Mouse (Mus musculus) left cerebral cortex, adult 8-10 months (tissue): ENCODE measurements around the gene Ano6. TPM values are rescaled to one million over a fixed set of nuclear protein-coding genes. Genes with fewer than 3 reads are reported as not detected.

Experiments used
- DNase-seq, 2 experiments: peaks; one replicate each; pipeline ENCODE4 v3.0.0; 2022; ENCODE audit warnings: low spot score in 2 of 2
- total RNA-seq, 4 experiments: library from RNA; stranded (reverse); gene quantifications; 2 replicates each; pipeline ENCODE4 v1.2.4; 2022

Gene Ano6
- 10 to 100 TPM; 21.3 to 27.1 (median 24.0) TPM for total RNA-seq

DNA sequence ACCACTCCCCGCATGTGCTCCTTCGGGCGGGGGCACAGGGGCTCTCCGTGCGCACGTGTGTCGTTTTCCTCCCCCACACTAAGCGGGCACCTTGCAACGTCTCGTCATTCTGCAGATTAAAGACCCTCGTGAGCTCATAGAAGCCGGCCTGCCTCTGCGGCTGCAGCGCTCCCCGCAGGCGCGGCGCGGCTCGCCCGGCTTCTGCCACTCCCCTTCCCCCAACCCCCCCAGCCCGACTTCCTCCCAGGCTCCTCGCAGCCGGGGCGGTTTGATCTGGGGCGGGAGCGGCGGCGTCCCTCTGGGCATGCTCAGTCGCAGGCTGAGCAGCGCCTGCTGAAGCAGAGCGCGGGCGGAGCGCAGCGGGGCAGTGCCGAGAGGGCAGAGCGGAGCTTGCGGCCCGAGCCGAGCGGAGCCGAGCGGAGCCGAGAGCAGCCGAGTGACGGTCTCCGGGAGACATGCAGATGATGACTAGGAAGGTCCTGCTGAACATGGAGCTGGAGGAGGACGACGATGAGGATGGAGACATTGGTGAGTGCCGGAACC is at the start of gene Ano6:
Gene Ano6 (plus strand): TSS at position 315 of the 543 bp plus-strand sequence.
- peak; percentile 74 to 93 for DNase-seq

DNA sequence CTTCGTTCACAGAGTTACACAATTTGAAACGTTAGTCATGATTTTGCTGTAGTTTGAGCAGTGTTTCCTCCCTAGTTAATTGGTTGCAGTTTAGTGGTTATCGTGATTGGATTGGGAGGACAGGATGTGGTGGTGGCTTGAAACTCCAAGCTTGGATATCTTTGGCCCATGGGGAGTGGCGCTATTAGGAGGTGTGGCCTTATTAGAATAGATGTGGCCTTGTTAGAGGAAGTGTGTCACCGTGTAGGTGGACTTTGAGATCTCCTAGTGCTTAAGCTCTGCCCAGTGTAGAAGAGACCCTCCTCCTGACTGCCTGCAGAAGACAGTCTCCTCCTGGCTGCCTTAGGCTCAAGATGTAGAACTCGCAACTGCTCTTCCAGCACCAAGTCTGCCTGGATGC is 47.7 kb upstream of the Ano6 start:
- no peak for DNase-seq

DNA sequence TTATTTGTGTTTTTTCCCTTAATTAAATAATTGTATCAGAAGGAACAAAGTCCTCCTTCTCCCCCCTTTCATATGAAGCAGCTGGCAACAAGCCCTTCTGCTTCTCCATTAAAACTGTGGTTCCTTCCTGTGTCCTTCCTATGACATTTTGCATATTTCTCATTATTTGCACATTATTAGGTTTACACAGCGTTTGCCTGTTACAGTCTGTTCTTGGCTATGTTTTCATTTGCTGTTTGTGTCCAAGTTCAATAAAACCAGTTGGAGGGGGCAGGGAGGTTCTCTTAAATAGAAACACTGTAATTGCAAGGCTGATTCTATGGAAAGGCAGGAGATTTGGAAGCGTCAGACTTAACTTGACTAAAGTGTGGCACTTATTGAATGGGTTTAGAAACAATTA is 46.8 kb upstream of the Ano6 start:
- no peak for DNase-seq

DNA sequence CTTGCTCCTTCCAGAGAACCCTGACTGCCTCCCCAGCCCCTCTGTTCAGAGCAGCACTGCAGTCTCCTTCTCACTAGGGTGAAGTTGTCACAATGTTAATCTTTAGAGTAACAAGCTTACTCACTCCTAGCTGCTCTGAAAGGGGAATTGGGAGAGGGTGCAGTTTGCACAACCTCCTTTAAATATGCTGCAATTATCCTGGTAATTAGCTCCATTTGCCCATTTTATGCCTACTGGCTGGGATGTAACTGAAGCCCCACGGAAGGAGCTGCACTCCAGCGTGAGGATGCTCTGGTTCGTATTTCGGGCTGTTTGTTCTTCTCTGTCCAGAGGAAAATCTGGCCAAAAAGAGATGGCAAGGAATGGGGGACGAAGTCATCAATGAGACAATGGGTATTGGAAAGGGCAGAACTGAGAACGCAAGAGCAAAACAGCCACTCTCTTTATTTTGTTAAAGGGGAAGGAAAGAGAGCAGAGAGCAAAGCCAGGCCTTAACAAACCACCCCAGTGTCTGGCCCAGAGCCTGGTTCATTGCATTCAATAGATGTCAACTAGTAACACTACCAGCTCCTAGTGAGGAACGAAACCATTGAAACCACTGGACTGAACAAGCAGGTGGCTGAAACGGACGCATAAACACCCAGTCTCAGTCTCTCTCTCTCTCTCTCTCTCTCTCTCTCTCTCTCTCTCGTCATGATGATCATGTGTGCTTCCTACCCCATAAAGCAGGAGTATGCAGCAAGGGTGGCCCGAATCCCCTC is 45.1 kb upstream of the Ano6 start:
- DNase-seq, result no peak

DNA sequence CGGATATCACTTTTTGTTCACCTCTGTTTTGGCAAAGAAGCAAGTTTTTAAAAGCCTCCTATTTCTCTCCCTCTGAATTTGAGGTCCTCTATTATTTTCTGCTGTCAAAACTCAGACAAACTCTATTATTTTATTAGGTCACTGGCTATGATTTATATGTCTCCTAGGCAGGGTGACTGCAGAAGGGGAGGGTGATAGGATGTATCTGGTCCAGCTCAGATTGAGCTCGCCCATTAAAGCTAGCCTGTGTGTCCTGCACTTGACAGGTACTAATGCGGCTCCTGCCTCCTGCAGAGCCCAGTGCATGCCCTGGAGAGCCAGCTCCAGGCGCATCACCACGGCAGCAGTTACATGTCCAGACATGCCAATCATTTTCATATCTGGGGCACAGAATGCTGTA is 44.1 kb upstream of the Ano6 start:
- no peak for DNase-seq

DNA sequence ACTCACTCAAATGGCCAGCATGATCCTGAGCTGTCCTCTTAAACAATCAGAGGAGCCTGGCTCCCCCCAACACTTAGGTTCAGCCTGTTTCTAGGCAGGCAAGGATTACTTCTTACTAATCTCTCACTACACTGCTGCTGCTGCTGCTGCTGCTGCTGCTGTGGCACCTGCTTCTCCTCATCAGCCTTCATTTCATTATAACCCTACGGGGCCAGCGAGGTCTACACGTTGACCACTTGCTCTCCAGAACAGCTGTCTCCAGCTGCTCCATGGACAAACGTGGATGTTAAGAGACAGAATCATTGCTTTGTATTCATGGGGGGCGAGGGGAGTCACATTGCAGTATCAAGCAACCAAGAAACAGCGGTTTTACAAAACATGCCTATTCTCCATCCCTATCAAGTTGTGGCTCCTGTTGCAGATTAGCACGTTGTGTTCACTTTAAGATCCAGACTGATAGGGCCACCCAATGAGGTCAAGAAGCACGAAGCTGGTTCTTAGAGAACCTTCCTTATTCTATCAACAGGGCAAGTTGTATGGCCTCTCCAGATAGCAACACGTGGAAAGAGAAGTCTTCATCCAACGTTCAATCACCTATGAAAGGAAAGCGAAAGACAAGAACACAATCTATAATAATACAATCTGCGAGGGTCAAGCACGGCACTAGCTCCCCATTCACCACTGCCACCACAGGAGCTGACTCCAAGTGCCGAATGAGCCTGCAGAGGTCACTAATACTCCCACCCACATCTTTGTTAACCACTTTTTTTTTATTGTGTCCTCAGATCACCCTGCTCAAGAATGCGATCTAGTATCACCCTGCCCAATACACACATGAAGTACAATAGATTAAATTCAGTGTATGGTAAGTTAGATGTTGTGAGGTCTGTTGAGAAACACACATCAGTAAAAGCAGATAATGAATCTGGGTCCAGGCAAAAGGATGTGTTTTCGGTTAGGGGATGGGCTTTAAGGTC is 43.4 kb upstream of the Ano6 start:
- DNase-seq, result no peak

DNA sequence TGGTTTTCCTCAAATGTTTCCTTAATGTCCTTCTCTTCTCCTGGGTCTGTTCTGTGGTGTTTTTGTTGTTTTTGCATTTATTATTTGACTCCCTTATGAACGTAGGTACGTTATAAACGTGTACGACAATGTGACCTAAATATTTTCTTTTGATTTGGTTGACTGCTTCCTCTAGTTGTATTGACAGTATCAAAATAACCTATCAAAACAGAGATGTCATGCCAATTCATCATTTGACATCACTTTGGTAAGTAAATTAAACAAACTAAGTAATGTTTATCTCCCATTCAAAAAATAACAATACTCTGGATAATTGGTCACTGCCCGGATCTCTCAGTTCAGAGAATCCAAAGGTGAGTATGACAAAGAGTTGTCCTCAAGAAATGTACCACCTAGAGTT is 41.4 kb upstream of the Ano6 start:
- no peak for DNase-seq

DNA sequence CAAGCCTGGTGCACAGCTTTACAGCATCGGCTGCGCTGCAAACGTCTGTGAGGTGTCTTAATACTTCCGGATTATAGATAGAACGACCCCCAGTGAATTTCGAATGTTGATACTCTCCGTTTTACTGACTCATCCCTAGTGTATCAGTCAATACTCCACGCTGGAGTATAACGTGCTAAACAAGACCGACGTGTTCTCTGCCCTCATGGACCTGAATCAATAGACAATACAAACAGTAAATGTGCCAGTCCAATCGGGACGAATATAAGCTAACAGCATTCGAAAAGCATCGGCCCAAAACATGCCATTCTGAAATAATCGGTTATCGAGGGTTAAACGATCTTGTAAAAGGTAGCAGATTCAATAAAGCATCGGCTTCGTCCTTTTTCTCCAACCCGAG is 40.6 kb upstream of the Ano6 start:
- DNase-seq, result no peak

DNA sequence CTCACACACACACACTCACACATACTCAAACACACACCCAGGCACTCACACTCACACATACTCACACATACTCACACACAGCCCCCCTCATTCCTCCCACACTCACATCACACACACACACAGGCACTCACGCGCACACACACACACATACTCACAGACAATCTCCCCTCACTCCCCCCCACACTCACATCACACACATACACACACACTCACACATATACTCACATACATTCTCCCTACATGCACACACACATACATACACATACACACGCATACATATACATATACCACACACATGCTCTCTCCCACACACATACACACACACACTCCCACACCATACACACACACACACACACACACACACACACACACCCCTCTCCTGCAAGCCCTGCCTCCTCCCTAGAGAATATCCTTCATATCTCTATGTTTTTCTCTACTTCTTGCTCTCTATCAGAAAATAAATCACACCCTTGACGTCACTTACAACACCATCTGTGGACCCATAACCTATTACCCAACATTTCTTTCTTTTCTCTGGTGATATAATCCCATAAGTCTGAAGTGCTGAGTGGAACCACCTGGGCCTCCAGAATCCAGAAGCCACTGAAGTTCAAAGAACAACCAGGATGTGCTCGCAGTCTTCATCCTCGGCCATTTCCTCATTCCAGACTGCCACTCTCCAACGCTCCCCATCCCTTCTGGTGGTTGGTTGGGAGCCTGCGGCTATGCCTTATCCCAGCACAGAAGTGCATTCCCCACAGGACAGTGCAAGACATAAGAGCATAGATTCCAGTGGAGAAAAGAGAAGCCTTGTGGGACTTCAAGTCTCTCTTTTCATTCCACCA is 38.6 kb upstream of the Ano6 start:
- DNase-seq, result no peak

DNA sequence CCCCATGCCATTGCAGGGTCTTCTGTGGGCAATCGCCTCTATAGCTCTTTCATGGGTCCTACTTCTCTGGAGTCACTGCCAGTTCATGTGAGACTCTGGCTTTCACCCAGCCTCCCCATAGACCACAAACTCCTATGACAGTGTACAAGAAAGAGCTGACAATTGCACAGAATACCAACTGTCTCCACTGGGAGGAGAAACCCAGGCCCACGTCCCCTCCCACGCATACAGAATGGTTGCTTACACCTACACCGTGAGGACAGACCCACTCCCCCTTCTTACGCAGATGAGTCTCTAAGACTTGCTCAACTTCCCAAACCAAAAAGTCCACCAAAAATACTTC is 38.0 kb upstream of the Ano6 start:
- no peak for DNase-seq

DNA sequence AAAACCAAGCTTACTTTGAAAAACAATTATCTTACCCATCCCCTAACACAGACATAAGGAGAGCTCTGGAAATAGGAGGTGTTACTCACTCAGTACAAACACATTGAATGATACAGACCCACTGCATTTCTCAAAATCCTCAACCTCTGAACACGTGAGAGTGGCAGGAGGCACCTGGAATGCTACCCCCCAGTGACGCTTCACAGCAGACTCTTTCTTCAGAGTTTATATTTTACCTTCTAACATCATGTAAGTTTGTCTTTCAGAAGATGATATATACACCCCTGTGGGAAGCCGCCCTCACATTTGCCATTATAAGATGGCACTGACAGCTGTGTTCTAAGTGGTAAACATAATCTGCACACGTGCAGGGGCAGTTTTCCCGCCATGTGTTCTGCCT is 37.6 kb upstream of the Ano6 start:
- no peak for DNase-seq

DNA sequence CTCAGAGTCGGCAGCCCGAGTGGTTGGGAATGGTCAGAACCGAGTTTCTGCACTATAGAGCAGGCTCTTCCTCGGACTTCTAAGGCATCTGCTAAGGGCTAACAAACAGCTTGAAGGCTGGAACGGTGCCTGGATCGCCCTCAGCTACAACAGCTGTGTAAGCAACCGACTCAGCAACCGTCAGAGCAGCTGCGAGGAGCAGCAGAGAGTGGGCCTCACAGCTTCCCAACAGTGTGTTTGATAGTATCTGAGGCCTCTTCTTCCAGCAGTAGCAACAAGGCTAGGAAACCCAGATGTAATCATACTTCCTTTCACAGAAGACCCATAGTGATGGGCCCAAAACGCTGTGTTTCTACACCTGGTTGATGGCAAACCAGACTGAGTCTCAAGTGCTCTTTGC is 33.5 kb upstream of the Ano6 start:
- peak; percentile 8 to 72 for DNase-seq

DNA sequence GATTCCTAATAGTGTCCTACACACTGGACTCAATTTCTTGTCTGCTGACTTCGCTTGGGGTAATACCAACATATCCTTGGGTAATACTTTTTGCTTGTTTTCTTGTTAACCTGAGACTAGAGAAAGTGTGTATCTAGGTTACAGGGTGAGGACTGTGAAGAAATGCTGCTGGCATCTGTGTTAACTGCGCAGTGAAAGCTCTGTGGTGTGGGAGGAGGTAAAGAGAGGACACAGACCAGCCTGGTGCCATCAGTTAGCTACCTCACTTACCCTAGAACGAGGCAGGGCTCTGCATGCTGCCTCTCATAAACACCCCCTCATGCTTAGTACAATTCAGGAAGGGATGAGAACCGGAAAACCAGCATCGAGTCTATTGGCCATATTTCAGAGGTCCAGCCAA is 32.6 kb upstream of the Ano6 start:
- no peak for DNase-seq

DNA sequence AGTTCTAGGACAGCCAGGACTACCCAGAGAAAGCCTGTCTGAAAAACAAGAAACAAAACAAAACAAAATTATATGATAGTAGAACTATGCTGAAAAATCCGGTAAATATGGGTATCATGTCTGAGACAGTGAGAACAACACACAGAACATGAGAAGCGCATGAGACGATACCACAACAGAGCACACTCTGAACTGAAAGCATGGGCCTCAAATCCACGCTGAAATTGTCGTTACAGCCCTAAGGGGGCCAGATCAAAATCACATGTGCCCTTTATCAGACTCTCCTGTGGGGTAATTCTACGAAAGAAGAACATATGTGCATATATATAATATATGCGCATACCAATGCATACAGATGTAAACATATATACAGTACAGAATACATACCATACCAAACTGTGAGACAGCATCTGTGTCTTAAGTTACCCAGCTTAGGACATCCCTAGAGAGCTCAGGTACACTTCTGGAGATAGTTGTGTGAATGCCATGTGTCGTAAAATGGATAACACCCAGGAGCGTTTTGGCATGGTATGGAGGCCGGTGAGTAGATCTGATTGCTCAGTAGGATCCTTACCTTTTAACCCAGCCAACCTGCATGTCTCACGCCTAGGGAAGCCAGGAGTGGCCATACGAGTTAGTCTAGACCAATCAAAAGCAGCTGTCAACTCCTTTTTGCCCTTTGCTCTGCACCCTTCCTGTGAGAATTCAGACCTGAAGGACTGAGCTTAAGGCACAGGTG is 31.8 kb upstream of the Ano6 start:
- no peak for DNase-seq

DNA sequence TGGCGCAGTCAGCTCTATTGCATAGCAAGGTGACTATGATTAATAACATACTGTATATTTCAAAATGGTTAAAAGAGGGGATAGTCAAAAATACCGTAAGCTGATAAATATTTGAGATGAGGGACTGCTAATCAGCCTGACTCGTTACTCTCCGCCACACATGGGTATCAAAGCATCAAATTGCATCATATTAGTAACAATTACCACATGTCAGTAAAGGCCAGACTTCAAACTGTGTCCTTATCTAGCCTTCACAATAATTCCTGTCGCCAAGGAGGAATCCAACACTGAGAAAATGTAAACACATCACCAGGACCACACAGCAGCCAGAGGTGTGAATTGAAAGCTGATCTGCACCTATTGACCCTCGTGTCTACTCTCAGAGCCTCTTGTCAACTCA is 30.8 kb upstream of the Ano6 start:
- no peak for DNase-seq

DNA sequence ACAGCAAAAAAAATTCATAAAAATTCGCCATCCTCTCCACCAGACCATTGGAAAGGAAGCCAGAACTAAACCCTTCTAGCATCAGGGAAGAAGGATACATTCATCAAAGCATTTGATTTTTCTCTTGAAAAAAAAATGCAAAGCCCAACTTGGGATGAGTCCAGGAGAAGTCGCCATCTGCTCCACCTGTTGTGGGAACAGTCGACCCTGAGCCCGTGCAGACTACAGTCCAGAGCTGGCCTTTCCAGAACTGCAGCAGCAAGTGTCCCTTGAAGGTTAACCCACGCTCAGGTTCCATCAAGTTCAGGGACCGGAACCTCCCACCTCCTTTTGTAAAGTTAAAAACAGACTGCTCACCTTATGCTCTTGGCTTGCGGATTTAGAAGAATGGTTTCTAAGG is 29.2 kb upstream of the Ano6 start:
- no peak for DNase-seq

DNA sequence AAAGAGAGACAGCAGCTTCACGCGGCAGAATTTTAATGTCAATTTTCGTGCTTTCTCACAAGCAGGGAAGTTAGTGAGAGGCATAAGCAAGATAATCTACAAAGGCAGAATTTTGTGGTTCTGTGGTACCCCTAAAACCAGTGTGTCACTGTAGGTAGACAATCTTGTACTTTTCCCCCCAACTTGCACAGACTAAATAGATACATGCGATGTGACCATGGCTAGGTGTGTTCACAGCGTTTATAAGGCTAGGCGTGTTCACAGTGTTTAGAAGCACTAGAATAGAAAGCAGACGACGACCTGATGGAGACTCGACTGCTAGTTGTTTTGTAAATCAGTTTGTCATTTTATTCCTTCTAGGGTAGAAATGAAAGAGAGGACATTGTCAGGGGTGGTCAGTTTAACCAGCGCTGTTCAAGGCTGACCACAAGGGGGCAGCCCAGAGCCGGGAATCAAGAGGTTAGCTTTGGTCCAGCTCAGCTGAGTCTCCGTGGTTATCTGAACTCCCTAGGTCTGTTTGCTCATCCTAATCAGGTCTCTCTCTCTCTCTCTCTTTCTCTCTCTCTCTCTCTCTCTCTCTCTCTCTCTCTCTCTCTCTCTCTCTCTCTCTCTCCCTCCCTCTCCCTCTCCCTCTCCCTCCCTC is 27.9 kb upstream of the Ano6 start:
- peak in 1 of 2 experiments; percentile 51 for DNase-seq

DNA sequence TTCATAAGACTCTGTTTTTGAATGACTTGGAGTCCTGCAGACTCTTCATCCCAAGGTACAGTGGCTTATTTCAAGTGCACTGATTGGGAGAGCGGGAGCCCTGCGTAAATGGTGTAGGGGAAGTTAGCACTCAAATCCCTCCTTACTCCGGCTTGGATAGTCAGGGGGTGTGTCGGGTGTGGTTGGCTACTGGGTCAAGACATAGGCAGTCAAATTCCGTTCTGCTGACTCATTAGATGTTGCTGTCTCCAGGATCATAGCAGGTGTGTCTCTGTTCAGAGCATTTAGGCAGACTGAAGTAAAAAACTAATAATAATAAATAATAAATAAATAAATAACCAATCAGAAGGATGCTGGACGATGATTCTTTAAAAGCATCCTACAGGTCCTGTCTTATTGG is 27.2 kb upstream of the Ano6 start:
- no peak for DNase-seq

DNA sequence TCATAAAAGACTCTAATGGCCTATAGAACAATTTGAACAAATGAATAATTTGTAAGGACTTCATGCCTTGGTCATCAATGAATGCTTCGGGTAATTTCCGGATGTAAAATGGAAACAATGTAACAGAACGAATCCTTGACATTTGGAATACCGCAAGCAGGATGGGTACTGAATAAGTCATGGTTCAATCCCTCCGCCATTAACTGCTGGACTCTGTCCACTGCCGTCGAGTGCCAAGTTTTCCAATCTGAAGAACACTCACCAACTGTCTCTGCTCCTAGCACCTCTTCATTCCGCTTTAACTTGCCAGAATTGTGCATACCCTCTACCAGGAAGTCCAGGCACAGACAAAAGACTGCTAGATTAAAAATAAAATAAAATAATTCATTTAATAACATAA is 25.4 kb upstream of the Ano6 start:
- DNase-seq, result no peak

DNA sequence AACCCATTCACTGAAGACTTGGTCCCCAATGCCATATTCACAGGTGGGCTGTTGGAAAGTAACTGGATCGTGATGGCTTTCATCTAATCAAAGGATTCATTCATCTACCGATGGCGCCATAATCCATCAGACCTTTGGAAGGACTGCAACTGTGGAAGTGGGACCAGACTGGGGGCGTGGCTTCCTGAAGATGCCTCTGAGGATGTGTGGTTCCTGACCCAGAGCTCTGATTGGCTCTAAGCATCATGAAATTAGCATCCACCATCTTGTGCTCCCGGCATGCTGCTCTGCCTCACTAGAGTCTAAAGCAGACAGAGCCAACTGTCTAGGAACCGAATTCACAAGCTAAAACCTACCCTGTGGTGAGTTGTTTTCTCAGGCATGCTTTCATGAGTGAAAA is 24.7 kb upstream of the Ano6 start:
- no peak for DNase-seq
